Mouse (Mus musculus): ENCODE measurements at regions not wholly inside any gene's neighbourhood (a gene's known extent, or its start where the extent isn't known, plus 50 kb on each side); places are given as distances from the start of the nearest gene placed in this dataset.

DNA sequence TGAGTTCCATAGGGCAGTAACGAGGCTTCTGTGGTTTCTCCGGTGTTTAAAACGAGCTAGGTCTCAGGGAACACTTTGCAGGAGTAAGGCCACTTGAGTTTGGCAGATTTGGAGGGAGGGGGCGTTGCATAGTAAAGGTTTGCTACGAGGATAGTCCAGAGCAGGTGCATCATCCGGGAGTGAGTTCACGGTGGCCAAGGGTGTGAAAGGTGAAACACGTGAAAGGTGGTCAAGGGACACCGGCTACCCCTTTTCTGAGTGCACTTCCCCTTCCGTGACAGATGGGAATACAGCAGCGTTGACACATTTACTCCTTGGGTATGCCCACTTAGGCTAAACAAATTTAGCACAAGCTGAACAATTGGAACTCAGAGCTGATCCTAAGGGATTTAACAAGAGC is 121.6 kb downstream of the Slc38a6 start:
- no peak for TF ChIP-seq POLR2A (IDR thresholded peaks at IDR 0.05; ENCODE audit: control insufficient read depth in 1 of 2, insufficient read depth in 1 of 2, low read depth in 1 of 2, low read length in 2 of 2, poor library complexity in 1 of 2)
- TF ChIP-seq KAT2A (conservative IDR thresholded peaks at IDR 0.05; ENCODE audit: low read depth, low read length) = no peak
- no peak for TF ChIP-seq CHD1 (IDR thresholded peaks at IDR 0.05; ENCODE audit: low read depth, low read length)
- no peak for TF ChIP-seq EP300 (IDR thresholded peaks at IDR 0.05; ENCODE audit: low read depth in 1 of 2, low read length in 2 of 2)
- TF ChIP-seq UBTF (IDR thresholded peaks at IDR 0.05; ENCODE audit: borderline replicate concordance, insufficient read depth, low read depth, low read length) = no peak
- TF ChIP-seq MEF2A (IDR thresholded peaks at IDR 0.05; ENCODE audit: extremely low read depth, insufficient replicate concordance, low read depth, low read length, poor library complexity, severe bottlenecking) = no peak

All from MEL (cell line).